Mouse (Mus musculus): ENCODE data around the gene Irak3. TPM values are rescaled to one million over a fixed set of nuclear protein-coding genes. Genes with fewer than 3 reads are reported as not detected.

Irak3 gene
- polyA plus RNA-seq, 1 experiment from 2014 or later = 0.31 TPM

- Histone ChIP-seq H3K4me2 (peak overlapping the region; percentile 73), H3K4me1 (ENCODE audit: control insufficient read depth, insufficient read depth, low read length) (no peaks in the 10 kb centered on the region), H3K27me3 (ENCODE audit: control insufficient read depth, insufficient read depth, low read length) (0 out of 2 replicates have a peak, but pooled peaks cover 4% of the 10 kb centered on the region), H3K4me3 (ENCODE audit: low read depth, low read length) (peak overlapping the region; percentile 87), H3K9ac (ENCODE audit: low read depth, low read length) (no peak overlapping the region), H3K9me3 (replicated peaks; ENCODE audit: control insufficient read depth, low read length) (no peaks in the 10 kb centered on the region), H3K36me3 (ENCODE audit: control insufficient read depth, insufficient read depth, low read length) (no peaks in the 10 kb centered on the region), H3K27ac (ENCODE audit: low read depth, low read length) (no peak overlapping the region)
- ATAC-seq (replicated peaks; ENCODE audit: insufficient number of reproducible peaks, low FRiP score, low TSS enrichment) = no peak
- WGBS (ENCODE audit: insufficient replicate concordance) = 72% methylated on average over 6 of the region's 6 CpGs
Measured at GRCm38 (mm10) chr10:120209539-120209925, 7.6 kb upstream of the Irak3 start.

DNA sequence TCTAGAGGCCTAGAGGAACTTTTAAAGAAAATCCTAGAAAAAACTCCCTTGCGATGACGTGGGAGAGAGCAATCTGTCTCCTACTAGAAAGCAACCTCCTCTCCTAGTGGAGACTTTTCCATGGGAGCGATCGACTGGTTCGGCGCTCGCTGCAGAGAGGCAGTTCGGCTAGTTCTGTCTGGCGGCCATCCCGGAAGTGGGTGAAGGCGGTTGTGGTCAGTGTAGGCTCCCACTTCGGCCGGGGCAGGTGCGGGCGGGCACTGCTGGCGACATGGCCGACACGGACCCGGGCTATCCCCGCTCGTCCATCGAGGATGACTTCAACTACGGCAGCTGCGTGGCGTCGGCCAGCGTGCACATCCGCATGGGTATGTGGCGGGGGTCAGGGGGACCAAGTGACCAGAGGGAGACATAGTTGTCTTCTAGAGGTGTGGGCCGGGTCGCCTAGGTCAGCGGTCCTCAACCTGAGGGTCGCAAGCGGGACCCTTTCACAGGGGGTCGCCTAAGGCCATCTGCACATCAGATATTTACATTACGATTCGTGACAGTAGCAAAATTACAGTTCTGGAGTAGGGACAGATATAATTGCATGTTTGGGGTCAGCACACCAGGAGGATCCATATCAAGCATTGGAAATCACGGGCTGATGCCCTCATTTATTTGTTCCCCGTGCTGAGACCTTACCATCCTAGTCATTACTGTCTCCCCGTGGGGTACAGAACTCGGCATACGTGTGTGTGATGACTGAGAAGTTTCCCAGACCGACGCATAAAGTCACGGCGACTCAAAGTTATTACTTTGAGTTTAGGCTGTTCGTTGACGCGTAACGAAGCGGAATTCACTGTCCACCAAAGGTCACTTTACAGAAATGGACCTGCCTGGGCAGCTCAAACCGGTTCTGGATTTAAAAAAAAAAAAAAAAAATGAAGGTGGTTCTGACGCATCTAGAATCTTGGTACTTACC lies 6.9 kb upstream of the Irak3 start:
- peak overlapping the region; percentile 73 for H3K4me2 ChIP-seq
- peak overlapping the region; percentile 87 for H3K4me3 ChIP-seq (ENCODE audit: low read depth, low read length)
- H3K9ac ChIP-seq (ENCODE audit: low read depth, low read length) = peak overlapping the region; percentile 80
- no peaks in the 10 kb centered on the region for H3K4me1 ChIP-seq (ENCODE audit: control insufficient read depth, insufficient read depth, low read length)
- no peaks in the 10 kb centered on the region for H3K36me3 ChIP-seq (ENCODE audit: control insufficient read depth, insufficient read depth, low read length)
- H3K27ac ChIP-seq (ENCODE audit: low read depth, low read length) = no peak overlapping the region
- H3K27me3 ChIP-seq (ENCODE audit: control insufficient read depth, insufficient read depth, low read length) = 0 out of 2 replicates have a peak, but pooled peaks cover 4% of the 10 kb centered on the region
- H3K9me3 ChIP-seq (replicated peaks; ENCODE audit: control insufficient read depth, low read length) = no peaks in the 10 kb centered on the region
- WGBS (ENCODE audit: insufficient replicate concordance) = 5% methylated on average over 53 of the region's 53 CpGs
- peak; percentile 85 for ATAC-seq (replicated peaks; ENCODE audit: insufficient number of reproducible peaks, low FRiP score, low TSS enrichment)

DNA sequence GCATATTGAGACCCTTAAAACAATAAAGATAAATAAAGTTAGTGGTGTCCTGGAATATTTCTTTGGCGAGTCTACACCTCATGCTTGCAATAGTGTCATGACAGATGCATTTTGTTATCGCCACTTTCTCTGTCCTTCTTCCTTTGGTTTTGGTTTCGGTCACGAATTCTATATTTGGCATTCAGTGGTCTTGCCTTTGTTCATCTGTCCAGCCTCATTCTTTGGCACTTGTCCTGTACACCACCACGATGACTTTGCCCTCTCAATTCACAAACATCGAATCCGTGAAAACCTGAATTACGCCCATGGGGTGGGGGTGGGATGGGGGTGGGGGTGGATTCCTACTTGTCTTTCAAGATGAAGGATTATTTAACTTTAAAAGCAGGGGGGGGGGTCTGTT lies 6.1 kb upstream of the Irak3 start:
- H3K9ac ChIP-seq (ENCODE audit: low read depth, low read length) = no peak overlapping the region
- H3K9me3 ChIP-seq (replicated peaks; ENCODE audit: control insufficient read depth, low read length) = no peaks in the 10 kb centered on the region
- no peak overlapping the region for H3K4me3 ChIP-seq (ENCODE audit: low read depth, low read length)
- H3K27me3 ChIP-seq (ENCODE audit: control insufficient read depth, insufficient read depth, low read length) = 0 out of 2 replicates have a peak, but pooled peaks cover 4% of the 10 kb centered on the region
- H3K27ac ChIP-seq (ENCODE audit: low read depth, low read length) = no peak overlapping the region
- 80% methylated on average over 8 of the region's 8 CpGs for WGBS (ENCODE audit: insufficient replicate concordance)
- no peaks in the 10 kb centered on the region for H3K4me1 ChIP-seq (ENCODE audit: control insufficient read depth, insufficient read depth, low read length)
- H3K36me3 ChIP-seq (ENCODE audit: control insufficient read depth, insufficient read depth, low read length) = no peaks in the 10 kb centered on the region
- H3K4me2 ChIP-seq = no peak overlapping the region
- no peak for ATAC-seq (replicated peaks; ENCODE audit: insufficient number of reproducible peaks, low FRiP score, low TSS enrichment)

GRCm38 (mm10) chr10:120204591-120205210 lies 2.8 kb upstream of the Irak3 start:
- Histone ChIP-seq H3K9me3 (replicated peaks; ENCODE audit: control insufficient read depth, low read length) (no peaks in the 10 kb centered on the region), H3K27me3 (ENCODE audit: control insufficient read depth, insufficient read depth, low read length) (peaks cover 12% of the 10 kb centered on the region), H3K4me1 (ENCODE audit: control insufficient read depth, insufficient read depth, low read length) (no peaks in the 10 kb centered on the region), H3K4me3 (ENCODE audit: low read depth, low read length) (no peak overlapping the region), H3K9ac (ENCODE audit: low read depth, low read length) (no peak overlapping the region), H3K36me3 (ENCODE audit: control insufficient read depth, insufficient read depth, low read length) (no peaks in the 10 kb centered on the region), H3K4me2 (no peak overlapping the region), H3K27ac (ENCODE audit: low read depth, low read length) (no peak overlapping the region)
- 66% methylated on average over 13 of the region's 13 CpGs for WGBS (ENCODE audit: insufficient replicate concordance)
- no peak for ATAC-seq (replicated peaks; ENCODE audit: insufficient number of reproducible peaks, low FRiP score, low TSS enrichment)

DNA sequence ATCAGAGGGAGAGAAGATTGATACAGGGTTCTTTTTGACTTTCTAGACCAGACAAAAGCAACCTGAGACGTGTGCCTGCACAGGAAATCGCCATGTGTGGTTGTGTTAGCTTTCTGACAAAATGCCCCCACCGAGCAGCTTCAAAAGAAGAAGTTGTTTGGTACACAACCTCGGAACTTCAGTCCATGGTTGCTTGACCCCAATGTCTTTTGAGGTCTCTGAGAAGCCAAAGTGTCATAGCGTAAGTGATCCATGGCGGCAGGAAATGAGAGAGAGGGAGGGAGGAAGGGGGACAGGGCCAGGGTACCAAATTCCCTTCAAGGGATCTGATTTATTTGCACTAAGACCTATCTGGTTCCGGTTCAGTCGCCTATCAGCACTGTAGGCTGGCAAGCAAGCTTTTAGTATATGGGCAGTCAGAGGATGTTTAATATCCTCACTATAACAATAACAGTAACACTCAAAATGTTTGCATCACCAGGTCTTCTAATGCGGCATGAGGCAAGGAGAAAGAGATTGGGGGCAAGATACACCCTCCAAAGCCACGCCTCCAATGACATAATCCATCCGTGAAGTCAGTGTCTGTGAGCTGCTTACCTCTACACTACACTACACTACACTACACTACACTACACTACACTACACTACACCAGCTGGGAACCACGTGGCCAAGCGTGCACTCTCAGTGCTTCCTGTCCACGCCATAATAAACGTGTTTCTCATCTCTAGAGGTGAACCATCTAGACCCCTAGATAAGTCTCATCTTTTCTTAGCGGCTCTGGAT lies 729 bp upstream of the Irak3 start:
- H3K4me2 ChIP-seq = no peak overlapping the region
- ATAC-seq (replicated peaks; ENCODE audit: insufficient number of reproducible peaks, low FRiP score, low TSS enrichment) = no peak
- no peak overlapping the region for H3K4me3 ChIP-seq (ENCODE audit: low read depth, low read length)

GRCm38 (mm10) chr10:120201131-120201921 lies 604 bp downstream of the Irak3 start, which contains the start of gene Tmbim4:
Gene Tmbim4 (plus strand): TSS chr10:120201590.
- peak within 1 kb of the TSS; percentile 95 for H3K4me2 ChIP-seq
- H3K27ac ChIP-seq (ENCODE audit: low read depth, low read length) = no peak within 1 kb of the TSS
- ATAC-seq (replicated peaks; ENCODE audit: insufficient number of reproducible peaks, low FRiP score, low TSS enrichment) = 0 out of 2 replicates have a peak, but pooled peaks have one; percentile 46
- H3K4me3 ChIP-seq (ENCODE audit: low read depth, low read length) = peak within 1 kb of the TSS; percentile 61
- H3K36me3 ChIP-seq (ENCODE audit: control insufficient read depth, insufficient read depth, low read length) = no peaks in the 10 kb centered on the region
- WGBS (ENCODE audit: insufficient replicate concordance) = under 1% methylated on average over 62 of the region's 65 CpGs
- no peaks in the 10 kb centered on the region for H3K4me1 ChIP-seq (ENCODE audit: control insufficient read depth, insufficient read depth, low read length)
- H3K27me3 ChIP-seq (ENCODE audit: control insufficient read depth, insufficient read depth, low read length) = peaks cover 14% of the 10 kb centered on the region
- H3K9ac ChIP-seq (ENCODE audit: low read depth, low read length) = peak within 1 kb of the TSS; percentile 64
- no peaks in the 10 kb centered on the region for H3K9me3 ChIP-seq (replicated peaks; ENCODE audit: control insufficient read depth, low read length)

More for the DNA sequence above, 729 bp upstream of the Irak3 start:
- H3K27me3 ChIP-seq (ENCODE audit: control insufficient read depth, insufficient read depth, low read length) = peaks cover 12% of the 10 kb centered on the region
- H3K9ac ChIP-seq (ENCODE audit: low read depth, low read length) = no peak overlapping the region
- no peaks in the 10 kb centered on the region for H3K36me3 ChIP-seq (ENCODE audit: control insufficient read depth, insufficient read depth, low read length)
- no peaks in the 10 kb centered on the region for H3K9me3 ChIP-seq (replicated peaks; ENCODE audit: control insufficient read depth, low read length)
- H3K27ac ChIP-seq (ENCODE audit: low read depth, low read length) = no peak overlapping the region
- H3K4me1 ChIP-seq (ENCODE audit: control insufficient read depth, insufficient read depth, low read length) = no peaks in the 10 kb centered on the region
- WGBS (ENCODE audit: insufficient replicate concordance) = 66% methylated on average over 16 of the region's 16 CpGs

GRCm38 (mm10) chr10:120197061-120197835 lies 4.7 kb downstream of the Irak3 start:
- ATAC-seq (replicated peaks; ENCODE audit: insufficient number of reproducible peaks, low FRiP score, low TSS enrichment) = no peak
- Histone ChIP-seq H3K4me1 (ENCODE audit: control insufficient read depth, insufficient read depth, low read length) (no peaks in the 10 kb centered on the region), H3K4me2 (no peak overlapping the region), H3K27ac (ENCODE audit: low read depth, low read length) (no peak overlapping the region), H3K9ac (ENCODE audit: low read depth, low read length) (no peak overlapping the region), H3K4me3 (ENCODE audit: low read depth, low read length) (no peak overlapping the region), H3K9me3 (replicated peaks; ENCODE audit: control insufficient read depth, low read length) (no peaks in the 10 kb centered on the region), H3K27me3 (ENCODE audit: control insufficient read depth, insufficient read depth, low read length) (peaks cover 11% of the 10 kb centered on the region), H3K36me3 (ENCODE audit: control insufficient read depth, insufficient read depth, low read length) (no peaks in the 10 kb centered on the region)
- 73% methylated on average over 14 of the region's 14 CpGs for WGBS (ENCODE audit: insufficient replicate concordance)

Data from heart, embryonic 11.5 days (tissue).